Mouse (Mus musculus): ENCODE results near the gene Bcl6.

DNA sequence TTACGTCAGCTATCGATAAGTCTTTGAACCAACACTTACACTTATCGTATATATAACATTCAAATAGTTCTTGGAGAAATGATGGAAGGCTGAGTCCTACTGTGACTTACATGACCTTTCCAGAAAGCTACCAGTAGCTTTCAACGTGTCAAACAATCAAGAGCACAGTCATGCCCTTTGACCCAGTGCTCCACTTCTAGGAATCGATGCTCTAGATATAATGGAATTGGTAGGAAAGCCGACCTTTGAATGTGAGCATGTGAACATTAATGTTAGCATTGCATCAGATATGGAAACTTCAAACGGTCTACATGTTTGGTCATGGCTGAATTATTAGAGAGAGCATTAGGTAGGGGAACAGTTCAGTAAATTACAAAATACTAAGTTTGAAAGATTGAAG lies 7.7 kb upstream of the Bcl6 start:
- TF ChIP-seq CTCF (IDR thresholded peaks at IDR 0.05; ENCODE audit: low read depth): no peak
- TF ChIP-seq EP300 (optimal IDR thresholded peaks at IDR 0.05): no peak
